Mouse (Mus musculus) embryonic fibroblast, embryonic 13.5 days (primary cell): ENCODE data around the gene Ly6g5c.

Experiments
- CTCF ChIP-seq: IDR thresholded peaks from 2 replicates; pipeline ENCODE4 v1.5.1; 2011; ENCODE audit warnings: mild to moderate bottlenecking, control low read depth, low read length, moderate library complexity, borderline replicate concordance; ENCODE audit not compliant: insufficient read depth
- POLR2A ChIP-seq: IDR thresholded peaks from 2 replicates; pipeline ENCODE4 v1.6.1; 2011; ENCODE audit warnings: low read depth, mild to moderate bottlenecking, control low read depth, low read length, moderate library complexity

DNA sequence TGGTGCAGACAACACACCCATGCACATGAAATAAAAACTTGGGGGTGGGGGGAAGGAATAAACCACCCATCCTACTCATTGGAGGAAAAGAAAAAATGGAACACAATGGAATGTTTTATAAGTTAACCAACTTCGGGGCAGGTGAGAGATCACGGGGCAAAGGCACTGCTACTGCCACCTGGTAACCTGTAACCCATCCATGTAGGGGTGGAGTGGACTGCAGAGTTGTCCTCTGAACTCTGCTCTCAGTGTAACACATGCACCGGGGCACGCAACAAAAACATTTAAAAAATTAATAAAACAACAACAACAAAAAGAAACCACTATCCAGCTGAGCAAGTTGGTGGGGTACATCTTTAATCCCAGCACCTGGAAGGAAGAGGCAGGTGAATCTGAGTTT lies 44.0 kb downstream of the Ly6g5c start:
- TF ChIP-seq POLR2A (no peak), CTCF (no peak)
